Mouse (Mus musculus): Measurements from ENCODE around the gene Sfn.
A peak's percentile ranks its signal among the peaks of the same experiment; 100 is the strongest.
"Not testable (repeated sequence)": the region's sequence is repeated elsewhere in the genome, so short reads cannot be mapped to it uniquely, and the experiment has no call there.

Sfn gene

GRCm38 (mm10) chr4:133601721-133602218, at the start of gene Sfn:
TSS of gene Sfn (minus strand) at chr4:133602168.
- peak; percentile 50 to 67 for DNase-seq

- DNase-seq = peak in 1 of 2 experiments; percentile 35
Measured at GRCm38 (mm10) chr4:133651445-133651844, 49.5 kb upstream of the Sfn start.

GRCm38 (mm10) chr4:133649989-133650699, 48.2 kb upstream of the Sfn start, which contains the start of gene Zdhhc18:
TSS of gene Zdhhc18 (minus strand) at chr4:133650154.
- DNase-seq = peak; percentile 90 to 93

GRCm38 (mm10) chr4:133649464-133649863, 47.5 kb upstream of the Sfn start:
- DNase-seq = not testable (repeated sequence)

GRCm38 (mm10) chr4:133645680-133646079, 43.7 kb upstream of the Sfn start:
- DNase-seq = no peak

GRCm38 (mm10) chr4:133645195-133645594, 43.2 kb upstream of the Sfn start:
- no peak for DNase-seq

GRCm38 (mm10) chr4:133634043-133634410, 32.1 kb upstream of the Sfn start:
- no peak for DNase-seq

- peak; percentile 92 to 94 for DNase-seq
Measured at GRCm38 (mm10) chr4:133633332-133634042, 31.5 kb upstream of the Sfn start.

- DNase-seq = peak in 1 of 2 experiments; percentile 59
Measured at GRCm38 (mm10) chr4:133632483-133633327, 30.7 kb upstream of the Sfn start.

- DNase-seq = peak; percentile 41 to 50
Measured at GRCm38 (mm10) chr4:133631769-133632411, 29.9 kb upstream of the Sfn start.

- DNase-seq = no peak
Measured at GRCm38 (mm10) chr4:133631071-133631768, 29.3 kb upstream of the Sfn start.

GRCm38 (mm10) chr4:133630326-133630920, 28.5 kb upstream of the Sfn start:
- DNase-seq = peak; percentile 80 to 87

- DNase-seq = no peak
Measured at GRCm38 (mm10) chr4:133629191-133629590, 27.2 kb upstream of the Sfn start.

- DNase-seq = no peak
Measured at GRCm38 (mm10) chr4:133628517-133628916, 26.5 kb upstream of the Sfn start.

- peak; percentile 65 to 71 for DNase-seq
Measured at GRCm38 (mm10) chr4:133627039-133627438, 25.1 kb upstream of the Sfn start.

- DNase-seq = no peak
Measured at GRCm38 (mm10) chr4:133626621-133627020, 24.7 kb upstream of the Sfn start.

- DNase-seq = no peak
Measured at GRCm38 (mm10) chr4:133626221-133626620, 24.3 kb upstream of the Sfn start.

- peak; percentile 35 to 49 for DNase-seq
Measured at GRCm38 (mm10) chr4:133625621-133626071, 23.7 kb upstream of the Sfn start.

- DNase-seq = no peak
Measured at GRCm38 (mm10) chr4:133624830-133625229, 22.9 kb upstream of the Sfn start.

GRCm38 (mm10) chr4:133622161-133622695, 20.3 kb upstream of the Sfn start:
- no peak for DNase-seq

GRCm38 (mm10) chr4:133620668-133621067, 18.7 kb upstream of the Sfn start:
- DNase-seq = no peak

Measured in cerebellum, postnatal 10 days (tissue).